Mouse (Mus musculus): ENCODE measurements around the gene Slc35b1.

Gene Slc35b1

GRCm38 (mm10) chr11:95417341-95417740 is 32.8 kb downstream of the Slc35b1 start:
- TF ChIP-seq GATA4 (IDR thresholded peaks at IDR 0.05; ENCODE audit: insufficient replicate concordance, low read length) = no peak

GRCm38 (mm10) chr11:95420880-95421435 is 36.5 kb downstream of the Slc35b1 start:
- no peak for TF ChIP-seq GATA4 (IDR thresholded peaks at IDR 0.05; ENCODE audit: insufficient replicate concordance, low read length)

DNA sequence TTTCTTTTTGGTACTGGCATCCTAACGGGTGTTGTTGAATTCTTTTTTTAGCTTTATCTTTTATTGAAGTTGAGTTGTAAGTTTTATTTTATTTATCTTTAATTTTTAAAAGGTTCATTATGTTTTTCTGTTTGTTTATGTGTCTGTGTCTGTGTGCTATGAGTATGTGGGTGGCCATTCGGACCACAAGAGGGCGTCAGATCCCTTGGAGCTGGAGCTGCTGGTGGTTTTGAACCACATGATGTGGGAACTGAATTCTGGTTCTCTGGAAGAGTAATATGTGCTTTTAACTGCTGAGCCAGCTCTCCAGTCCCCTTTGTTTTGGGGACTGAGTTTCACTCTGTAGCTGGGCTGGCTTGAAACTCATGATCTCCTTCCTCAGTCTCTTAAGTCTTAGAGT is 39.0 kb downstream of the Slc35b1 start:
- TF ChIP-seq GATA4 (IDR thresholded peaks at IDR 0.05; ENCODE audit: insufficient replicate concordance, low read length) = no peak

- no peak; the same call in 1 of the 2 replicates for TF ChIP-seq GATA4 (IDR thresholded peaks at IDR 0.05; ENCODE audit: insufficient replicate concordance, low read length)
Observed at GRCm38 (mm10) chr11:95431344-95431743, 46.9 kb downstream of the Slc35b1 start.

GRCm38 (mm10) chr11:95432194-95432593 is 47.7 kb downstream of the Slc35b1 start:
- TF ChIP-seq GATA4 (IDR thresholded peaks at IDR 0.05; ENCODE audit: insufficient replicate concordance, low read length) = no peak
